Mouse (Mus musculus): ENCODE data around the gene Zfp398.
A peak's percentile ranks its signal among the peaks of the same experiment; 100 is the strongest.

DNA sequence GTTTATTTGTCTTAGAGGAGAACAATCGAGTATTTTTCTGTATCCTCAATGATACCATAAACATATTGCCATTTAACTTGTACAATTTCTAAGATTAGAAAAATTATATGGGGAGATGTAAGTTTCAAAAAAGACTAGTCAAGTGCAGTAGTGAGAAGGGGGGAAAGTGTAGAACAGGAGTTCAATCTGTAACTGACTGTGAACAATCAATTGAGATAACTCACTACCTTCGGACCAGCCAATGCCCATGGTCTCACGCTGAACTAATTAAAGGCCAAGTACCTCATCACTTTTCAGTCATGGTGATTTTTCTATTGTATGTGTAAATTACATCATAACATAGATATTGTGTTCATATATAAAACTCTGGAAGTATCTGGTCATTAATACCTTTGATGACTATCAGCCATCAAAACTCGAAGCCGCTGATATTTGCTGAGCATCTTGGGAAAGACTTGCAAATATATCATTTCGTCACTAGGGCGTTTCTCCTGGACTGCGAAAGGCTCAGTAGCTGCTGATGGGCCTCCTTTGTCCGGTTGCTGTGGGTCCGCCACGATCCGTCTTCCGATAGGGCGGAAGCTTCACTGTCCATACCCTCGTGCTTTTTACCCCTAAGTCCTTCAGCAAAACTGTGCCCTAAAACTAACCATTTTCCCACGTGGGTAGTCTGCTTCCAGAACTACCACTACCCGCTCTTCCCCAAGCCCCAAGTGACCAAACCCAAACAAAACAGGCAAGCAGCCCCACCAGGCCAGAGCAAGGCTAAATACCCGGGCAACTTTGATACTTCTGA, 47.3 kb upstream of the Zfp398 start:
- TF ChIP-seq CTCF (IDR thresholded peaks at IDR 0.05; ENCODE audit: control insufficient read depth, insufficient read depth, insufficient replicate concordance, low read depth, low read length) (no peak), POLR2A (IDR thresholded peaks at IDR 0.05; ENCODE audit: control insufficient read depth, low read depth, low read length) (peak; percentile 87)
